Mouse (Mus musculus) myocyte (in vitro differentiated cells): ENCODE measurements around the gene Dnmbp. TPM values are rescaled to one million over a fixed set of nuclear protein-coding genes. Genes with fewer than 3 reads are reported as not detected.

Source experiments
- H3K27me3 ChIP-seq: one replicate; pipeline ENCODE4 v1.6.1; 2011; ENCODE audit not compliant: control insufficient read depth, insufficient read depth, insufficient read length
- H3K36me3 ChIP-seq: one replicate; pipeline ENCODE4 v1.6.1; 2011; ENCODE audit not compliant: control insufficient read depth, insufficient read depth
- H3K4me2 ChIP-seq: one replicate; pipeline ENCODE4 v1.6.1; 2011; ENCODE audit warnings: low read depth, control low read depth
- H3K4me3 ChIP-seq: one replicate; pipeline ENCODE4 v1.5.1; 2011; ENCODE audit warnings: mild to moderate bottlenecking, control low read depth, moderate library complexity
- H3K79me2 ChIP-seq: one replicate; pipeline ENCODE4 v1.6.1; 2011; ENCODE audit not compliant: control insufficient read depth, insufficient read depth
- H3ac ChIP-seq: one replicate; pipeline ENCODE4 v1.6.1; 2011; ENCODE audit not compliant: control insufficient read depth, insufficient read length
- CEBPB ChIP-seq: IDR thresholded peaks from 2 replicates; pipeline ENCODE4 v1.6.1; 2011; ENCODE audit warnings: mild to moderate bottlenecking, moderate library complexity; ENCODE audit not compliant: poor library complexity, insufficient read depth, severe bottlenecking
- E2F4 ChIP-seq: IDR thresholded peaks from one replicate; pipeline ENCODE4 v1.6.1; 2011; ENCODE audit warnings: mild to moderate bottlenecking, control low read depth, moderate library complexity; ENCODE audit not compliant: insufficient read depth
- MAX ChIP-seq: IDR thresholded peaks from one replicate; pipeline ENCODE4 v1.6.1; 2011; ENCODE audit warnings: low read depth, mild to moderate bottlenecking, control low read depth
- MYOD1 ChIP-seq, 3 experiments: IDR thresholded peaks; one replicate each; pipeline ENCODE4 v1.6.1; 2011; ENCODE audit warnings: control low read depth in 2 of 3, low read depth in 2 of 3, mild to moderate bottlenecking in 2 of 3, moderate library complexity in 1 of 3; ENCODE audit not compliant: insufficient read length in 2 of 3, control insufficient read depth in 1 of 3
- MYOG ChIP-seq, 3 experiments: IDR thresholded peaks; one replicate each; pipeline ENCODE4 v1.6.1; 2011; ENCODE audit warnings: control low read depth in 2 of 3, low read depth in 2 of 3, mild to moderate bottlenecking in 2 of 3; ENCODE audit not compliant: insufficient read length in 2 of 3, control insufficient read depth in 1 of 3, insufficient read depth in 1 of 3
- POLR2A ChIP-seq: IDR thresholded peaks from one replicate; pipeline ENCODE4 v1.6.1; 2011; ENCODE audit warnings: low read depth, mild to moderate bottlenecking, control low read depth, moderate library complexity; ENCODE audit not compliant: insufficient read length
- POLR2AphosphoS2 ChIP-seq: IDR thresholded peaks from one replicate; pipeline ENCODE4 v1.6.1; 2011; ENCODE audit warnings: low read depth, control low read depth; ENCODE audit not compliant: insufficient read length
- REST ChIP-seq: IDR thresholded peaks from one replicate; pipeline ENCODE4 v1.6.1; 2011; ENCODE audit warnings: mild to moderate bottlenecking, control low read depth, moderate library complexity; ENCODE audit not compliant: insufficient read depth, insufficient read length
- SRF ChIP-seq: IDR thresholded peaks from one replicate; pipeline ENCODE4 v1.6.1; 2011; ENCODE audit warnings: low read depth; ENCODE audit not compliant: control insufficient read depth, insufficient read length
- TCF12 ChIP-seq: IDR thresholded peaks from one replicate; pipeline ENCODE4 v1.6.1; 2011; ENCODE audit warnings: mild to moderate bottlenecking, control low read depth; ENCODE audit not compliant: poor library complexity, insufficient read depth, severe bottlenecking
- TCF3 ChIP-seq: IDR thresholded peaks from one replicate; pipeline ENCODE4 v1.6.1; 2011; ENCODE audit warnings: low read depth, control low read depth; ENCODE audit not compliant: insufficient read length
- USF1 ChIP-seq: IDR thresholded peaks from one replicate; pipeline ENCODE4 v1.6.1; 2011; ENCODE audit warnings: low read depth, mild to moderate bottlenecking, control low read depth, moderate library complexity
- polyA plus RNA-seq: library from polyadenylated mRNA; unstranded; fragments of >200 nt; fragmentation: generic; extraction: Trizol; gene quantifications from one replicate; pipeline ENCODE4 v1.2.1, GENCODE M21; 2012; ENCODE audit warnings: missing spikeins

The Dnmbp gene
- polyA plus RNA-seq, 1 experiment: 7.8 TPM

DNA sequence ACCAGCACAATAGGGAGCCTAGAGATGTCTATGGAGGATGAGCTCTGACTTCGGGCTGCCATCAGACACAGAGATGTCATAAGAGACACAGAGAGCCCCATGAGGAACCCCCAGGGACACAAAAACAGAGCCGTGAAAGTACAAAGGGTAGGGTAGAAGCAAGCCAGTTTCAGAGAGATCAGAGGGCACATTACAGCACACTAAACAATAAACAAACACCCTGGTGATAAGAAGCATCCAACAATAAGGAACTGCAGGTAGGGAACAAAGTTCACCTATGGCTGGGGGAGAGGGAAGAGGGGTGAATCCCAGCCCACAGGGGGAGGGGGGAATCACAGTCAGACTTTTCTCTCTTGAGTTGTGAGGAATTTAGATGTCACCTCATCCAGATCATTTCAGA is 52.3 kb downstream of the Dnmbp start:
- no peak overlapping the region for H3ac ChIP-seq
- no peaks in the 10 kb centered on the region for H3K79me2 ChIP-seq
- no peak overlapping the region for H3K4me3 ChIP-seq
- H3K36me3 ChIP-seq: no peaks in the 10 kb centered on the region
- TF ChIP-seq MAX (no peak), USF1 (no peak), TCF3 (no peak), MYOD1 (IDR thresholded peaks at IDR 0.05; ENCODE audit: control insufficient read depth in 1 of 3, insufficient read length in 2 of 3, low read depth in 2 of 3) (no peak), CEBPB (no peak), E2F4 (no peak), POLR2AphosphoS2 (no peak), MYOG (IDR thresholded peaks at IDR 0.05; ENCODE audit: control insufficient read depth in 1 of 3, insufficient read depth in 1 of 3, insufficient read length in 2 of 3, low read depth in 2 of 3) (no peak), TCF12 (no peak), POLR2A (no peak), REST (no peak), SRF (no peak)
- H3K4me2 ChIP-seq: no peak overlapping the region
- no peaks in the 10 kb centered on the region for H3K27me3 ChIP-seq

DNA sequence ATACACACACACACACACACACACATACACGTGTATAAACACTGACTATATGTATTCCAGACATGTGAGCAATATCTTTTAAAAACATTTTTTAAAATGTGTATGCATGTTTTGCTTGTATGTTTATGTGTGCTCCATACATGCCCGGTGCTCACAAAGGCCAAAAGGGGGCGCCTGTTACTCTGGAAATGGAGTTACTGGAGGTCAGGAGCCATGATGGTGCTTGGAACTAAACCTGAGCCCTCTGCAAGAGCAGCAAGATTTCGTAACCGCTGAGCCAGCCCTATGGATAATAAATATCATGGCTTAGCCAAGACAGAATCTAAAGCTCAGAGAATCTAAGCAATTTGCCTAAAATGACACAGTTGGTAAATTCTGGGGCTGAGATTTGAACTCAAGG is 52.7 kb downstream of the Dnmbp start:
- Histone ChIP-seq H3K36me3 (no peaks in the 10 kb centered on the region), H3K4me3 (no peak overlapping the region), H3ac (no peak overlapping the region), H3K27me3 (no peaks in the 10 kb centered on the region), H3K4me2 (no peak overlapping the region), H3K79me2 (no peaks in the 10 kb centered on the region)
- TF ChIP-seq POLR2A (no peak), E2F4 (no peak), TCF3 (no peak), POLR2AphosphoS2 (no peak), CEBPB (no peak), MAX (no peak), MYOG (IDR thresholded peaks at IDR 0.05; ENCODE audit: control insufficient read depth in 1 of 3, insufficient read depth in 1 of 3, insufficient read length in 2 of 3, low read depth in 2 of 3) (no peak), TCF12 (no peak), SRF (no peak), REST (no peak), MYOD1 (IDR thresholded peaks at IDR 0.05; ENCODE audit: control insufficient read depth in 1 of 3, insufficient read length in 2 of 3, low read depth in 2 of 3) (no peak), USF1 (no peak)

DNA sequence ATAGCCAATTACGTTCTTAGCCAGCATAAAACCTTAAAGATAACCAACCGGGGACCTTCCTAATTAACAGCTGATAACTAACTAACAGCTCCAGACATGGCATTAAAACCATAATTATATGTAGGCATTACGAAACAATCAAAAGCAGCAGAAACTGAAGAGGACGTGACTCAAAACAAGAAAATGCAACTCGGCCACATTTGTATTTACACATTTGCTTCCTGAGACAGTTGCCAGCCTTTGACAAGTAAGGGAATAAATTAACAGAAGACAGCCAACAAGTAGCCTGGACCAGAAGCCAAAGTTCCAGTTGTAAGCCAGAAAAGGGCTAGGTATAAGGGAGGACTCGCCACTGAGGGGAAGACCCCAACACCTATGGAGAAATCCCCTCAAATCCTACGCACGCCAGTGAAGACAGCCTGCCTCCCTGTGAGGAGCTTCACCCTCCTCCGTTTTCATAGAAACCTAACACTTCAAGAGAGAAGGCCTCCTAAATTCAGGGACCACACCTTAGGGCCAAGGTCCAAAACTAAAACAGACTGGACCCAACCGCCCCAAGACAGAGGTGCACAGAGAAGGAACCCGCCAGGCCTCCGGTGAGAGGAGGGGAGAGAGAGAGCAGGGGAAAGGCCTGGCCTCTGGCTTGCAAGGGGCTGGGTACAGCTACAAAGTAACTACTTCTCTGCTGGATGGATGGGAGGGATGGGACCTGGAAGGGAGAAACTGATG is 53.5 kb downstream of the Dnmbp start:
- H3K27me3 ChIP-seq: no peaks in the 10 kb centered on the region
- no peak overlapping the region for H3ac ChIP-seq
- TF ChIP-seq POLR2AphosphoS2 (no peak), CEBPB (peak; percentile 32; the same call in 1 of the 2 replicates), USF1 (no peak)
- H3K36me3 ChIP-seq: no peaks in the 10 kb centered on the region
- H3K79me2 ChIP-seq: no peaks in the 10 kb centered on the region
- peak overlapping the region; percentile 1 for H3K4me2 ChIP-seq
- H3K4me3 ChIP-seq: no peak overlapping the region

DNA sequence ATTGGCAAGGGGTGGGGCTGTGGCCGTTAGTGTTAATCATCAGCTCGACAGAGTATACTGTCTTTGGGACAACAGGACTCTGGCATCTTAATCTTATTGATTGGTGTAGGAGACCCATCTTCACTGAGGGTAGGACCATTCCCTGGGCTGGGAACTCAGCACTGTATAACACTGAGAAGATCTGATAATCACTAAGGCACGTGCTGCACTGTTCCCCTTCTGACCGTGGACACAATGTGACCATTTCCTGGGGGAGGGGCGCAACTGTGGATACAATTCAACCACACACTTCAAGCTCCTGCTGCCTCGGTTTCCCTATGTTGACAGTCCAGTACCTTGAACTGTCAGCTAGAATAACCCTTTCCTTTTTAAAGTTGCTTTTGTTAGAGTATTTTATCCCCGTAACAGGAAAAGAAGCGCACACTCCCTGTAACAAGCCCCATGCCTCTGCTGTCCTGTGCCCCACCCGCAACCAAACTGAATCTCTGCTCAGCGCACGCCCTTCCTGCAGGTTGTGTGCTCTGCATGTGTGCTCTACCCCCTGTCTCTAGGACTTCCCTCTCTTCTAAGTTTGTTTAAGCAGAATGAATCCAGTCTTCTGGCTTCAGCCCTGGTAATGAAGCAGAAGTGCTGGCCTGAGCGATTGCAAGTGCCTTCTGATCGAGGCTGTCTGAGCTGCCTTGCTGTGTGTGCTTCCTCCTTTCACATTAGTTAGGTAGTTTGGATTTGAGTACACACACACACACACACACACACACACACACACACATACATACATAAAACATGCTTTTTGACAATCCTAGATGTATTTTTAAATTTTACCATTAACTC is 55.1 kb downstream of the Dnmbp start:
- no peaks in the 10 kb centered on the region for H3K36me3 ChIP-seq
- H3ac ChIP-seq: no peak overlapping the region
- H3K4me3 ChIP-seq: no peak overlapping the region
- H3K79me2 ChIP-seq: no peaks in the 10 kb centered on the region
- no peaks in the 10 kb centered on the region for H3K27me3 ChIP-seq
- no peak for TF ChIP-seq POLR2AphosphoS2
- no peak for TF ChIP-seq MYOD1 (IDR thresholded peaks at IDR 0.05; ENCODE audit: control insufficient read depth in 1 of 3, insufficient read length in 2 of 3, low read depth in 2 of 3)
- TF ChIP-seq TCF12: no peak
- TF ChIP-seq MYOG (IDR thresholded peaks at IDR 0.05; ENCODE audit: control insufficient read depth in 1 of 3, insufficient read depth in 1 of 3, insufficient read length in 2 of 3, low read depth in 2 of 3): no peak
- no peak overlapping the region for H3K4me2 ChIP-seq

DNA sequence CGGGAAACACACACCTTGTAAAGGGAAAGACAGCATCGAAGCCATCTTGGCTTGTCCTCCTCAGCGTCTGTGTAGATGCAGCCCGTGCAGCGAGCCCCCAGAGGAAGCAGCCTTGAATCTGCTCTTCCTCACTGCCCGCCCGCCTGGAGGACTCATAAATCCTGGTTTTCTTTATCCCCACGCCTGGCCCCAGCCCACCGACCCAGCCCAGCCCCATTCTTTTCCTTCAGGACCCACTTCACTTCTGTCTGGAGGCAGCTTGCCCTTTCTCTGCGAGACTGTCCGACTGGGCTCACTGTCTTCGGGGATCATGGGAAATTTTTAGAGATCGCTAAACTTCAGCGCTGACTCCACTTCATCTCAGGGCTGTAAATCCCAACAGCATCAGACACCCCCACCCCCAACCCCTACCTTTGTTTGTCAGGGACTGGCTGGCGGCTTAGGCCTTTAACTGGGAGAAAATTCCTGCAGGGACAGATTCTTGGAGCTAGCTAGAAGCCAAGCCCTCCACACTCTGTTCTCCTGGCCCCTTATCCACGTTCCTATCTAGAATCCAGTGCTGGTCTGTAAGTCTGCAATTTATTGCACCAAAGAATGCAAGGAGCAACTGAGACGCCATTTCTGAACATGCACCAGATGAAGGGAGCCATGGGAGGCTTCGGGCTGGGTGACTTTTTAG is 57.0 kb downstream of the Dnmbp start:
- Histone ChIP-seq H3K27me3 (no peaks in the 10 kb centered on the region), H3K4me3 (no peak overlapping the region), H3K36me3 (no peaks in the 10 kb centered on the region), H3K79me2 (peaks cover 6% of the 10 kb centered on the region), H3K4me2 (no peak overlapping the region), H3ac (no peak overlapping the region)
- TF ChIP-seq TCF12: no peak
- no peak for TF ChIP-seq MYOD1 (IDR thresholded peaks at IDR 0.05; ENCODE audit: control insufficient read depth in 1 of 3, insufficient read length in 2 of 3, low read depth in 2 of 3)
- TF ChIP-seq MAX: no peak
- TF ChIP-seq TCF3: no peak
- no peak for TF ChIP-seq SRF
- TF ChIP-seq CEBPB: no peak
- TF ChIP-seq POLR2A: no peak
- no peak for TF ChIP-seq POLR2AphosphoS2
- TF ChIP-seq USF1: no peak
